Comparison of ENCODE assay signal across 8 mouse cellular contexts in the genomic region with DNA sequence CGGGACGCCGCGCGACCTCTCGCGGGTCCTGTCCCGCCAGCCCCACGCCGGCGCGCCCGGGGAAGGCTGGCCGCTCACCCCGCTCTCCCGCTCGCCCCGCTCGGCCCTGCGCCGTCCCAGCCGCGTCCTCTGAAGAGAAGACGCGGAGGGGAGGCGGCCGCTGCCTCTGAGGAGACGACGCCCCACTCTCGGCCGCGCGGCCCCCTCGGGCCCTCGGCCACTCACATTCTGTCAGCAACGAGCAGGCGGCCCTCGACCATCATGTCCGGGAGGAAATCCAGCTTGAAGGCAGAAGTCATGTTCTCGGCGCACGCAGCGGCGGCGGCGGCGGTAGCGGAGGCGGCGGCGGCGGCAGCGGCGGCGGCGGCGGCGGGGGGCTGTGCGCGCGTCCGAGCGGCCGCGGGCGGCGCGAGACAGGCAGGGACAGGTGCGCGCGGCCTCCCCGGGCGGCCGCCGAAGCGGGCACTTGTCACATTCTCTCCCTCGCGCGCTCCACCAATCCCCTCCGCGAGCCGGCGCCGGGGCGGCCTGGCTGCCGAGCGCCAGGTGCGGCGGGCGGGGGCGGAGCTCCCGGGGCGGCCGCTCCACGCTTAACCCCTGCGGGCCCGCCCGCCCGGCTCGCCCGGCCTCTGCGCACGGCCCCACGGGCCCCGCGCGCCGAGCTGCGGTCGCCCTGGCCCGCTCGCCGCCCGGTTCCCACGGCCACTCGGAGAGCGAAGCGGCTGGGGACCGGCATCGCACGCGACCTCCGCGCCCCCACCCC.
DNase-seq lines count a peak whose midpoint lies in the region; ATAC-seq and TF ChIP-seq lines count a peak whose summit lies in the region.

No protein-coding gene starts in this region.

- peak; percentile 47 for ATAC-seq in frontal cortex, adult (ENCODE audit: low TSS enrichment)
- peak; percentile 87 for ATAC-seq in hindbrain, embryonic 14.5 days (ENCODE audit: low FRiP score)

- intact Hi-C loops in left cerebral cortex, postnatal 4 days (cut with DNase I), result no loop called here

- H3K27me3 ChIP-seq in cerebellum, adult 2 months (ENCODE audit: control insufficient read depth, insufficient read depth, low read length), result no peaks in the 10 kb centered on the region
- no peaks in the 10 kb centered on the region for H3K27me3 ChIP-seq in hindbrain, embryonic 14.5 days (ENCODE audit: control insufficient read depth, insufficient read depth, low read length)
- H3K27me3 ChIP-seq in midbrain, embryonic 10.5 days (ENCODE audit: low read depth, poor library complexity, severe bottlenecking), result peaks cover 14% of the 10 kb centered on the region; the same call in 1 of the 2 replicates

- peaks cover 5% of the 10 kb centered on the region; the same call in 1 of the 2 replicates for H3K4me1 ChIP-seq in cerebellum, adult 2 months (ENCODE audit: control insufficient read depth, insufficient read depth, low read length)
- peaks cover 62% of the 10 kb centered on the region for H3K4me1 ChIP-seq in hindbrain, embryonic 14.5 days (replicated peaks; ENCODE audit: control insufficient read depth, insufficient read depth, low read length)
- peaks cover 85% of the 10 kb centered on the region for H3K4me1 ChIP-seq in midbrain, embryonic 10.5 days

- 0 out of 2 replicates have a peak, but pooled peaks have one; percentile 16 for TF ChIP-seq POLR2A in cerebellum, adult 2 months (IDR thresholded peaks at IDR 0.05; ENCODE audit: borderline replicate concordance, insufficient read depth, low read length)

- no peaks in the 10 kb centered on the region for H3K9me3 ChIP-seq in hindbrain, embryonic 14.5 days (ENCODE audit: control insufficient read depth, low read length)
- H3K9me3 ChIP-seq in midbrain, embryonic 10.5 days (replicated peaks), result no peaks in the 10 kb centered on the region

- no peaks in the 10 kb centered on the region for H3K36me3 ChIP-seq in hindbrain, embryonic 14.5 days (replicated peaks; ENCODE audit: control insufficient read depth, insufficient read depth)
- no peaks in the 10 kb centered on the region for H3K36me3 ChIP-seq in midbrain, embryonic 10.5 days

- peak overlapping the region; percentile 100 for H3K27ac ChIP-seq in cerebellum, adult 2 months (ENCODE audit: insufficient read depth, low read length)
- peak overlapping the region; percentile 94 for H3K27ac ChIP-seq in hindbrain, embryonic 14.5 days
- H3K27ac ChIP-seq in midbrain, embryonic 10.5 days (replicated peaks), result peak overlapping the region; percentile 96

- no peak for TF ChIP-seq CTCF in cerebellum, adult 2 months (IDR thresholded peaks at IDR 0.05; ENCODE audit: borderline replicate concordance, insufficient read depth, low read depth, low read length)

- DNase-seq in NIH3T3 (ENCODE audit: low read depth), result peak; percentile 59
- DNase-seq in cerebellum, adult 2 months, result peak; percentile 84 to 90
- peak; percentile 73 for DNase-seq in hindbrain, embryonic 14.5 days (ENCODE audit: low spot score)
- peak; percentile 80 for DNase-seq in left cerebral cortex, postnatal 4 days
- DNase-seq in midbrain, embryonic 10.5 days (ENCODE audit: low spot score), result peak; percentile 76
- DNase-seq in right cerebral cortex, postnatal 4 days, result peak; percentile 71
- DNase-seq in urinary bladder, postnatal 4 days (ENCODE audit: low spot score in 2 of 2), result peak; percentile 67 to 74

- WGBS in cerebellum, adult 2 months, result under 1% methylated on average over 94 of the region's 124 CpGs
- under 1% methylated on average over 87 of the region's 124 CpGs for whole genome bisulfite sequencing in hindbrain, embryonic 14.5 days
- WGBS in midbrain, embryonic 10.5 days, result under 1% methylated on average over 104 of the region's 124 CpGs

- H3K4me3 ChIP-seq in cerebellum, adult 2 months (replicated peaks; ENCODE audit: insufficient read depth, low read depth, low read length), result peak overlapping the region; percentile 99
- H3K4me3 ChIP-seq in hindbrain, embryonic 14.5 days (replicated peaks; ENCODE audit: low read length), result peak overlapping the region; percentile 79
- peak overlapping the region; percentile 88 for H3K4me3 ChIP-seq in midbrain, embryonic 10.5 days

- H3K9ac ChIP-seq in hindbrain, embryonic 14.5 days, result peak overlapping the region; percentile 98

- H3K4me2 ChIP-seq in hindbrain, embryonic 14.5 days (replicated peaks), result peak overlapping the region; percentile 71

Comparison
In these comparisons a context has a peak if more than half of its experiments do, and no peak if none do; other contexts are left out.
1. Peak in every context shown above with its lines: DNase-seq, ATAC-seq, H3K4me3 ChIP-seq and H3K27ac ChIP-seq.